Mouse (Mus musculus): ENCODE results near the gene Hdac9. TPM values are rescaled to one million over a fixed set of nuclear protein-coding genes. Genes with fewer than 3 reads are reported as not detected.

Gene Hdac9
- total and polyA plus RNA-seq, 3 experiments, result 0.03 to 0.19 TPM; not detected in 1

DNA sequence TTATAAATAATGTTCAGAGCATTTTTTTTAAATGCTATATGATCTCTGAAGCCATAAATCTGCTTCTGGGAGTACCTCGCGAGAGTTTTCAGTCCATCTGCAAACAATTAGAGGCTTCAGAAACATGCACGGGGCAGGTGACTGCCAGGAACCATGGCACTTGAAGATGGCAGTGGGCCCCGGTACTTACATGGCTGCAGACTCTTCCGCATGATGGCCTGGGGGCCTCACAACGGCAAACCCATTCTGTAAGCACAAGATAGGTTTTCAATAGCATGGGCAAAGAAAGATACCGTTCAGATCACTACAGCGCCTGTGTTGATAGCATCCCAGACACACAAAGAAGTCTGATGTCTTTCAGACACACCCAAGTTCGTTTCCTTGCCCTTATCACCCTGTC is 695.9 kb downstream of the Hdac9 start:
- TF ChIP-seq TBP (IDR thresholded peaks at IDR 0.05; ENCODE audit: low read depth, low read length) (no peak), EP300 (IDR thresholded peaks at IDR 0.05; ENCODE audit: low read depth in 1 of 2, low read length in 2 of 2) (peak in 1 of 2 experiments; percentile 67; a peak in 1 of 4 replicates), USF2 (IDR thresholded peaks at IDR 0.05; ENCODE audit: borderline replicate concordance in 1 of 2, insufficient read depth in 1 of 2, low read depth in 1 of 2, low read length in 2 of 2) (0 out of 4 replicates have a peak, but pooled peaks of 1 of the 2 experiments have one; percentile 15), ETS1 (IDR thresholded peaks at IDR 0.05; ENCODE audit: low read depth, low read length) (no peak), ZMIZ1 (IDR thresholded peaks at IDR 0.05; ENCODE audit: low read depth, low read length) (no peak), MXI1 (IDR thresholded peaks at IDR 0.05; ENCODE audit: low read depth, low read length) (no peak), TCF12 (IDR thresholded peaks at IDR 0.05; ENCODE audit: low read depth, low read length) (peak; percentile 62), ZKSCAN1 (IDR thresholded peaks at IDR 0.05; ENCODE audit: low read depth, low read length) (no peak), MYB (IDR thresholded peaks at IDR 0.05; ENCODE audit: low read depth, low read length) (no peak), RAD21 (IDR thresholded peaks at IDR 0.05; ENCODE audit: low read depth, low read length) (no peak), UBTF (IDR thresholded peaks at IDR 0.05; ENCODE audit: borderline replicate concordance, insufficient read depth, low read depth, low read length) (no peak)
- no peaks in the 10 kb centered on the region for H3K4me1 ChIP-seq (ENCODE audit: control insufficient read depth in 1 of 2, insufficient read depth in 2 of 2, low read length in 2 of 2)
- no peaks in the 10 kb centered on the region for H3K27me3 ChIP-seq (ENCODE audit: control insufficient read depth in 1 of 2, insufficient read depth in 2 of 2, low read length in 2 of 2)
- no peak overlapping the region for H3K4me3 ChIP-seq (ENCODE audit: control insufficient read depth in 1 of 2, insufficient read depth in 1 of 2, low read depth in 2 of 2, low read length in 2 of 2)
- no peak overlapping the region for H3K9ac ChIP-seq (ENCODE audit: control insufficient read depth, low read depth, low read length, poor library complexity, severe bottlenecking)
- H3K36me3 ChIP-seq (ENCODE audit: control insufficient read depth in 1 of 2, insufficient read depth in 2 of 2, low read length in 2 of 2), result no peaks in the 10 kb centered on the region
- no peak overlapping the region; the same call in 1 of the 2 replicates for H3K27ac ChIP-seq (ENCODE audit: control insufficient read depth, low read depth, low read length)
- no peaks in the 10 kb centered on the region for H3K79me2 ChIP-seq (ENCODE audit: control insufficient read depth, insufficient read depth, low read length, poor library complexity)
- peak; percentile 6 for DNase-seq (ENCODE audit: low read depth, low spot score)
- no peaks in the 10 kb centered on the region for H3K9me3 ChIP-seq (replicated peaks; ENCODE audit: insufficient read depth, low read length)

DNA sequence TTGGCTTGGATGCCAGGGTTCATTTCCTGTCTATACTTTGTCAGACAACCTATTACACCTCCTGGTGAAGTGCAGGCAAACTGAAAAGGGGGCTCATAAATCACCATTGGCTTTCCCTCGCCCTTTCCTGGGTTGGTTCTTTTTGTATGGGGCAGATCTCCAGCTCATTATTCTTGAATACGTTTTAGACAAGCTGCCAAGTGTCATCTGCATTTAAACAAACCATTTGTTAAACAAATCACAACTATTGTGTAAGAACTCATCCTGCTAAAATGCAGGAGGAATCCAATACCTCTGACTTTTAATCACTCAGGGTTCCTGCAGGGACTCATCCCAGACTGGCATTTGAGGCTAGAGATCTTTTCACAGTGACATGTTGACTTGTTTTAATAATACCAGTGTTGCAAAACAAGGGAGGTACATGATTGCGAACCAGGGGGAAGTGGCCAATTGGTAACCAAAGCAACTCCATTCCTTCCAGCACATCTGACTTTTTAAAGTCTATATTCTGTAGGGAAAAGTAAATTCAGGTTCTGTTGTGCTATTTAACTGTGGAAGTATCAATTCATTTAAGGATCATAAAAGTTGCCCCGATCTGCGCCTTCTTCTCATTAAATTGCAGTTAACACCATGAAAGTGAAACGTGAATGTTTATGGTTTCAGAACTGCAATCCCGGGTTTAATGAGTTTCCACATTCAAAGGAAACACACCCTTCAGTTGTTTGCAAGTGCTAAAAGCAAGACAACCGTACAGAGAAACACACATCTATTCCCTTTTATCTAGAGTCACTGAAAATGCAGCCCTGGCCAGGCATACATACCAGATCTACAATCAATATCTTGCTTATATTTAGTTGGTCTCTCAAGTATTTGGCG is 696.6 kb downstream of the Hdac9 start:
- TF ChIP-seq EP300 (IDR thresholded peaks at IDR 0.05; ENCODE audit: low read depth in 1 of 2, low read length in 2 of 2) (no peak), ZMIZ1 (IDR thresholded peaks at IDR 0.05; ENCODE audit: low read depth, low read length) (no peak), SIN3A (IDR thresholded peaks at IDR 0.05; ENCODE audit: low read length) (no peak), MYB (IDR thresholded peaks at IDR 0.05; ENCODE audit: low read depth, low read length) (no peak), BHLHE40 (IDR thresholded peaks at IDR 0.05; ENCODE audit: borderline replicate concordance, low read depth, low read length) (no peak), POLR2AphosphoS5 (IDR thresholded peaks at IDR 0.05; ENCODE audit: borderline replicate concordance, low read depth, low read length) (no peak), NRF1 (IDR thresholded peaks at IDR 0.05; ENCODE audit: insufficient read depth, low read depth, low read length, poor library complexity, severe bottlenecking) (no peak), USF2 (IDR thresholded peaks at IDR 0.05; ENCODE audit: borderline replicate concordance in 1 of 2, insufficient read depth in 1 of 2, low read depth in 1 of 2, low read length in 2 of 2) (no peak)
- Histone ChIP-seq H3K4me3 (ENCODE audit: control insufficient read depth in 1 of 2, insufficient read depth in 1 of 2, low read depth in 2 of 2, low read length in 2 of 2) (no peak overlapping the region; a peak in 1 of 4 replicates), H3K36me3 (ENCODE audit: control insufficient read depth in 1 of 2, insufficient read depth in 2 of 2, low read length in 2 of 2) (no peaks in the 10 kb centered on the region), H3K9ac (ENCODE audit: control insufficient read depth, low read depth, low read length, poor library complexity, severe bottlenecking) (no peak overlapping the region), H3K27ac (ENCODE audit: control insufficient read depth, low read depth, low read length) (peak overlapping the region; percentile 45), H3K4me1 (ENCODE audit: control insufficient read depth in 1 of 2, insufficient read depth in 2 of 2, low read length in 2 of 2) (no peaks in the 10 kb centered on the region), H3K27me3 (ENCODE audit: control insufficient read depth in 1 of 2, insufficient read depth in 2 of 2, low read length in 2 of 2) (no peaks in the 10 kb centered on the region), H3K79me2 (ENCODE audit: control insufficient read depth, insufficient read depth, low read length, poor library complexity) (no peaks in the 10 kb centered on the region), H3K9me3 (replicated peaks; ENCODE audit: insufficient read depth, low read length) (no peaks in the 10 kb centered on the region)
- DNase-seq (ENCODE audit: low read depth, low spot score), result no peak
